Mouse (Mus musculus): ENCODE results near the gene Tigar. TPM values are rescaled to one million over a fixed set of nuclear protein-coding genes. Genes with fewer than 3 reads are reported as not detected.

The Tigar gene
- polyA plus RNA-seq, 1 experiment: 7.3 TPM

GRCm38 (mm10) chr6:127142154-127143123 is 33.1 kb upstream of the Tigar start:
- DNase-seq (ENCODE audit: low spot score): no peak

- DNase-seq (ENCODE audit: low spot score): no peak
These were observed 29.6 kb upstream of the Tigar start for GRCm38 (mm10) chr6:127138962-127139361.

- DNase-seq (ENCODE audit: low spot score): no peak
These were observed 24.3 kb upstream of the Tigar start for GRCm38 (mm10) chr6:127133433-127134245.

GRCm38 (mm10) chr6:127132719-127133118 is 23.4 kb upstream of the Tigar start:
- DNase-seq (ENCODE audit: low spot score): no peak

- no peak for DNase-seq (ENCODE audit: low spot score)
These were observed 22.6 kb upstream of the Tigar start for GRCm38 (mm10) chr6:127131946-127132345.

- no peak for DNase-seq (ENCODE audit: low spot score)
These were observed 21.0 kb upstream of the Tigar start for GRCm38 (mm10) chr6:127130377-127130776.

- DNase-seq (ENCODE audit: low spot score): no peak
These were observed 20.3 kb upstream of the Tigar start for GRCm38 (mm10) chr6:127129659-127130058.

GRCm38 (mm10) chr6:127123506-127123905 is 14.1 kb upstream of the Tigar start:
- DNase-seq (ENCODE audit: low spot score): no peak

- no peak for DNase-seq (ENCODE audit: low spot score)
These were observed 13.6 kb upstream of the Tigar start for GRCm38 (mm10) chr6:127122996-127123395.

GRCm38 (mm10) chr6:127122221-127122806 is 13.0 kb upstream of the Tigar start:
- no peak for DNase-seq (ENCODE audit: low spot score)

GRCm38 (mm10) chr6:127114753-127115456 is 5.5 kb upstream of the Tigar start:
- no peak for DNase-seq (ENCODE audit: low spot score)

GRCm38 (mm10) chr6:127108368-127109060 is 843 bp downstream of the Tigar start:
- DNase-seq (ENCODE audit: low spot score): no peak

GRCm38 (mm10) chr6:127107413-127107812 is 1.9 kb downstream of the Tigar start:
- no peak for DNase-seq (ENCODE audit: low spot score)

- no peak for DNase-seq (ENCODE audit: low spot score)
These were observed 2.6 kb downstream of the Tigar start for GRCm38 (mm10) chr6:127106726-127107125.

- DNase-seq (ENCODE audit: low spot score): no peak
These were observed 3.2 kb downstream of the Tigar start for GRCm38 (mm10) chr6:127106189-127106588.

- DNase-seq (ENCODE audit: low spot score): no peak
These were observed 4.2 kb downstream of the Tigar start for GRCm38 (mm10) chr6:127105107-127105506.

GRCm38 (mm10) chr6:127104396-127105029 is 4.8 kb downstream of the Tigar start:
- no peak for DNase-seq (ENCODE audit: low spot score)

- DNase-seq (ENCODE audit: low spot score): no peak
These were observed 5.7 kb downstream of the Tigar start for GRCm38 (mm10) chr6:127103506-127104275.

GRCm38 (mm10) chr6:127094565-127094964 is 14.8 kb downstream of the Tigar start:
- no peak for DNase-seq (ENCODE audit: low spot score)

- no peak for DNase-seq (ENCODE audit: low spot score)
These were observed 22.6 kb downstream of the Tigar start for GRCm38 (mm10) chr6:127086739-127087138.

Measured in urinary bladder, adult 2 months (tissue).